Mouse (Mus musculus): ENCODE data around the gene 2010109A12Rik. TPM values are rescaled to one million over a fixed set of nuclear protein-coding genes. Genes with fewer than 3 reads are reported as not detected.
A peak's percentile ranks its signal among the peaks of the same experiment; 100 is the strongest.

Gene 2010109A12Rik
- polyA plus RNA-seq, 1 experiment = 0.84 TPM

GRCm38 (mm10) chr5:93231721-93232120, 25.4 kb downstream of the 2010109A12Rik start:
- no peak overlapping the region for H3K4me3 ChIP-seq (replicated peaks; ENCODE audit: insufficient read depth, low read depth, low read length)
- WGBS = 50% methylated on average over 3 of the region's 3 CpGs
- no peaks in the 10 kb centered on the region for H3K27me3 ChIP-seq (ENCODE audit: control insufficient read depth, insufficient read depth, low read length)
- DNase-seq = peak; percentile 51 to 67
- no peak overlapping the region for H3K27ac ChIP-seq (ENCODE audit: insufficient read depth, low read length)
- TF ChIP-seq CTCF (IDR thresholded peaks at IDR 0.05; ENCODE audit: borderline replicate concordance, insufficient read depth, low read depth, low read length) = no peak
- TF ChIP-seq POLR2A (IDR thresholded peaks at IDR 0.05; ENCODE audit: borderline replicate concordance, insufficient read depth, low read length) = no peak
- peaks cover 36% of the 10 kb centered on the region; the same call in 1 of the 2 replicates for H3K4me1 ChIP-seq (ENCODE audit: control insufficient read depth, insufficient read depth, low read length)

- Histone ChIP-seq H3K4me1 (ENCODE audit: control insufficient read depth, insufficient read depth, low read length) (peaks cover 37% of the 10 kb centered on the region; the same call in 1 of the 2 replicates), H3K27me3 (ENCODE audit: control insufficient read depth, insufficient read depth, low read length) (no peaks in the 10 kb centered on the region), H3K27ac (ENCODE audit: insufficient read depth, low read length) (peak overlapping the region; percentile 84; the same call in 1 of the 2 replicates), H3K4me3 (replicated peaks; ENCODE audit: insufficient read depth, low read depth, low read length) (no peak overlapping the region)
- 96% methylated on average over 2 of the region's 2 CpGs for whole genome bisulfite sequencing
- TF ChIP-seq CTCF (IDR thresholded peaks at IDR 0.05; ENCODE audit: borderline replicate concordance, insufficient read depth, low read depth, low read length) (no peak), POLR2A (IDR thresholded peaks at IDR 0.05; ENCODE audit: borderline replicate concordance, insufficient read depth, low read length) (no peak)
- no peak for DNase-seq
Measured at GRCm38 (mm10) chr5:93232838-93233237, 26.5 kb downstream of the 2010109A12Rik start.

- peak overlapping the region; percentile 98 for H3K27ac ChIP-seq (ENCODE audit: insufficient read depth, low read length)
- DNase-seq = peak in 1 of 2 experiments; percentile 37
- no peaks in the 10 kb centered on the region for H3K27me3 ChIP-seq (ENCODE audit: control insufficient read depth, insufficient read depth, low read length)
- WGBS = 29% methylated on average over 4 of the region's 4 CpGs
- no peak overlapping the region for H3K4me3 ChIP-seq (replicated peaks; ENCODE audit: insufficient read depth, low read depth, low read length)
- H3K4me1 ChIP-seq (ENCODE audit: control insufficient read depth, insufficient read depth, low read length) = peaks cover 37% of the 10 kb centered on the region; the same call in 1 of the 2 replicates
- TF ChIP-seq CTCF (IDR thresholded peaks at IDR 0.05; ENCODE audit: borderline replicate concordance, insufficient read depth, low read depth, low read length) (no peak), POLR2A (IDR thresholded peaks at IDR 0.05; ENCODE audit: borderline replicate concordance, insufficient read depth, low read length) (no peak)
Measured at GRCm38 (mm10) chr5:93234130-93234529, 27.8 kb downstream of the 2010109A12Rik start.

- peak in 1 of 2 experiments; percentile 40 for DNase-seq
- 43% methylated on average over 2 of the region's 2 CpGs for WGBS
- Histone ChIP-seq H3K4me3 (replicated peaks; ENCODE audit: insufficient read depth, low read depth, low read length) (no peak overlapping the region), H3K27ac (ENCODE audit: insufficient read depth, low read length) (peak overlapping the region; percentile 98), H3K27me3 (ENCODE audit: control insufficient read depth, insufficient read depth, low read length) (no peaks in the 10 kb centered on the region), H3K4me1 (ENCODE audit: control insufficient read depth, insufficient read depth, low read length) (peaks cover 37% of the 10 kb centered on the region; the same call in 1 of the 2 replicates)
- TF ChIP-seq CTCF (IDR thresholded peaks at IDR 0.05; ENCODE audit: borderline replicate concordance, insufficient read depth, low read depth, low read length) (no peak), POLR2A (IDR thresholded peaks at IDR 0.05; ENCODE audit: borderline replicate concordance, insufficient read depth, low read length) (no peak)
Measured at GRCm38 (mm10) chr5:93234605-93235004, 28.3 kb downstream of the 2010109A12Rik start.

DNA sequence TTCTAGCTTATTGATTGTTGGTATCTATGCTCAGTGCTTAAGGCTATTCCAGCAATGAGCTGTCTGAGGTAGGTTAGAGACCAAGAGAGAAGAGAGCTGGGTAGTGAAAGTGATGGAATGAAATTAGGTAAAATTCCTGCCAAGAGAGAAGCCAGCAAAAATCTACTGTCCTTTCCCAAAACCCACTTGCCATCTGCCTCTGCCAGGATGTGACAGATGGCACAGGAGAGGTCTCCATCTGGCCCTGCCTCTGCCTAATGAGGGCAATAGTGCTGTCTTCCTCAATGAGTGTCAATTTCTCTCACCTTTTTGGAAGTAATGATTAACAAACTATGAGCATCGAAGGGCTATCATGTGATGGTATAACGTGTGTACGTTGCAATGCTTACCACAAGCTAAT, 29.6 kb downstream of the 2010109A12Rik start:
- DNase-seq = peak; percentile 98 to 99
- H3K4me1 ChIP-seq (ENCODE audit: control insufficient read depth, insufficient read depth, low read length) = peaks cover 37% of the 10 kb centered on the region; the same call in 1 of the 2 replicates
- TF ChIP-seq POLR2A (IDR thresholded peaks at IDR 0.05; ENCODE audit: borderline replicate concordance, insufficient read depth, low read length) (peak; percentile 26; the same call in 1 of the 2 replicates), CTCF (IDR thresholded peaks at IDR 0.05; ENCODE audit: borderline replicate concordance, insufficient read depth, low read depth, low read length) (no peak)
- no peaks in the 10 kb centered on the region for H3K27me3 ChIP-seq (ENCODE audit: control insufficient read depth, insufficient read depth, low read length)
- peak overlapping the region; percentile 98 for H3K27ac ChIP-seq (ENCODE audit: insufficient read depth, low read length)
- H3K4me3 ChIP-seq (replicated peaks; ENCODE audit: insufficient read depth, low read depth, low read length) = no peak overlapping the region
- WGBS = 12% methylated on average over 3 of the region's 3 CpGs

- H3K27me3 ChIP-seq (ENCODE audit: control insufficient read depth, insufficient read depth, low read length) = no peaks in the 10 kb centered on the region
- TF ChIP-seq CTCF (IDR thresholded peaks at IDR 0.05; ENCODE audit: borderline replicate concordance, insufficient read depth, low read depth, low read length) (no peak), POLR2A (IDR thresholded peaks at IDR 0.05; ENCODE audit: borderline replicate concordance, insufficient read depth, low read length) (no peak)
- H3K4me1 ChIP-seq (ENCODE audit: control insufficient read depth, insufficient read depth, low read length) = peaks cover 36% of the 10 kb centered on the region; the same call in 1 of the 2 replicates
- peak in 1 of 2 experiments; percentile 35 for DNase-seq
- H3K4me3 ChIP-seq (replicated peaks; ENCODE audit: insufficient read depth, low read depth, low read length) = no peak overlapping the region
- H3K27ac ChIP-seq (ENCODE audit: insufficient read depth, low read length) = peak overlapping the region; percentile 91
- WGBS = 42% methylated on average over 4 of the region's 4 CpGs
Measured at GRCm38 (mm10) chr5:93236541-93236940, 30.2 kb downstream of the 2010109A12Rik start.

GRCm38 (mm10) chr5:93239590-93240544, 33.5 kb downstream of the 2010109A12Rik start:
- 94% methylated on average over 8 of the region's 8 CpGs for WGBS
- no peak for DNase-seq
- TF ChIP-seq CTCF (IDR thresholded peaks at IDR 0.05; ENCODE audit: borderline replicate concordance, insufficient read depth, low read depth, low read length) (no peak), POLR2A (IDR thresholded peaks at IDR 0.05; ENCODE audit: borderline replicate concordance, insufficient read depth, low read length) (no peak)
- H3K4me3 ChIP-seq (replicated peaks; ENCODE audit: insufficient read depth, low read depth, low read length) = no peak overlapping the region
- H3K4me1 ChIP-seq (ENCODE audit: control insufficient read depth, insufficient read depth, low read length) = peaks cover 16% of the 10 kb centered on the region; the same call in 1 of the 2 replicates
- no peaks in the 10 kb centered on the region for H3K27me3 ChIP-seq (ENCODE audit: control insufficient read depth, insufficient read depth, low read length)
- no peak overlapping the region for H3K27ac ChIP-seq (ENCODE audit: insufficient read depth, low read length)
